Comparison of ENCODE assay signal across 22 mouse cellular contexts in the genomic region with DNA sequence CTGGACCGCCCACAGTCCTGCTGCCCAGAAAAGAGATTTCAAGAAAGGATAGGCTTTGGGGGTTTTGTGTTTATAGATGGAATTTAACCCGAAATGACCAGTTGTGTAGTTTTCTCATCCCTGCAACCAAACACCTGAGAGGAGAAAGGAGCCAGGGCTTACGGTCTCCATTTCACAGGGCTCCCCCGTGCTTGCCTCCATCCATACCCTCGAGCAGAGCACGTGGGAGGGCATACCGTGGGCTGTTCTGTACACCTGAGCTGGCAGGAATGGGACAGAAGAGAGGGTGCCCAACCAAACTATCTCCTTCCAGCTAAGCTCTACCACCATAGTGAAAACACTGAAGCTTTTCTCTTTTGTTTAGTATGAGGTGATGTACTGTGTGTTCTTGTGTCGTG. TPM values are rescaled to one million over a fixed set of nuclear protein-coding genes. Genes with fewer than 3 reads are reported as not detected.
A peak's percentile ranks its signal among the peaks of the same experiment; 100 is the strongest.
DNase-seq lines count a peak whose midpoint lies in the region; ATAC-seq and TF ChIP-seq lines count a peak whose summit lies in the region.
"Had no signal": no experiment of that assay in that cellular context is flagged by ENCODE, and none has a peak within 500 bp of the region (broad histone marks: within the 10 kb centered on the region; RNA-seq: fewer than 3 reads in every experiment).

No protein-coding gene starts in this region.

- peak; percentile 11 for DNase-seq in gastrocnemius, adult 2 months
- no peak for DNase-seq in gastrocnemius, postnatal 4 days (ENCODE audit: low spot score in 2 of 2)
- no peak for DNase-seq in kidney, postnatal 0 days (ENCODE audit: low spot score)
- no peak for DNase-seq in kidney, adult 9 months
- DNase-seq in stomach, postnatal 0 days (ENCODE audit: low spot score) = no peak
- DNase-seq in right cerebral cortex, postnatal 36 days (ENCODE audit: low spot score in 2 of 2) = no peak
- DNase-seq in midbrain, embryonic 14.5 days = no peak
- DNase-seq: adrenal gland, postnatal 14 days; cerebellum, adult 2 months; cerebellum, postnatal 10 days; embryo, embryonic 11 days; gastrocnemius, postnatal 14 days had no signal

- WGBS in kidney, postnatal 0 days = 58% methylated on average over 8 of the region's 8 CpGs
- 85% methylated on average over 8 of the region's 8 CpGs for WGBS in stomach, embryonic 15.5 days
- 73% methylated on average over 8 of the region's 8 CpGs for WGBS in stomach, postnatal 0 days
- 93% methylated on average over 8 of the region's 8 CpGs for WGBS in midbrain, embryonic 14.5 days

- peak overlapping the region; percentile 84 for H3K27ac ChIP-seq in gastrocnemius, adult 2 months
- peak overlapping the region; percentile 47; the same call in 1 of the 2 replicates for H3K27ac ChIP-seq in kidney, postnatal 0 days
- 0 out of 2 replicates have a peak overlapping the region, but pooled peaks have one; percentile 3 for H3K27ac ChIP-seq in stomach, embryonic 15.5 days
- no peak overlapping the region for H3K27ac ChIP-seq in stomach, postnatal 0 days (replicated peaks)
- H3K27ac ChIP-seq in midbrain, embryonic 14.5 days (replicated peaks; ENCODE audit: low read depth, low read length) = no peak overlapping the region
- H3K27ac ChIP-seq: embryonic facial prominence, embryonic 12.5 days; hindbrain, embryonic 10.5 days; hindbrain, embryonic 14.5 days had no signal

- no peaks in the 10 kb centered on the region for H3K27me3 ChIP-seq in kidney, postnatal 0 days (ENCODE audit: insufficient read depth, low read length)
- H3K27me3 ChIP-seq in stomach, embryonic 15.5 days (replicated peaks) = no peaks in the 10 kb centered on the region
- no peaks in the 10 kb centered on the region for H3K27me3 ChIP-seq in stomach, postnatal 0 days (ENCODE audit: control insufficient read depth, insufficient read depth, low read length)
- H3K27me3 ChIP-seq in midbrain, embryonic 14.5 days (ENCODE audit: control insufficient read depth, insufficient read depth, low read length) = no peaks in the 10 kb centered on the region
- H3K27me3 ChIP-seq: embryonic facial prominence, embryonic 12.5 days; forebrain, embryonic 12.5 days; heart, embryonic 12.5 days; Patski had no signal

- ATAC-seq in kidney, postnatal 0 days (replicated peaks; ENCODE audit: low FRiP score, low read depth) = no peak
- no peak for ATAC-seq in stomach, embryonic 15.5 days (ENCODE audit: insufficient read depth, low FRiP score, low read depth)
- ATAC-seq in stomach, postnatal 0 days (ENCODE audit: low FRiP score, low TSS enrichment) = no peak
- ATAC-seq in midbrain, embryonic 14.5 days (ENCODE audit: low FRiP score, low TSS enrichment) = no peak
- ATAC-seq: activated CD4-positive, CD25-positive, alpha-beta regulatory T cell, adult 4 months; forebrain, embryonic 16.5 days; Patski had no signal

- H3K4me3 ChIP-seq in gastrocnemius, adult 2 months = no peak overlapping the region
- no peak overlapping the region for H3K4me3 ChIP-seq in kidney, postnatal 0 days (replicated peaks; ENCODE audit: low read depth, low read length)
- no peak overlapping the region for H3K4me3 ChIP-seq in stomach, embryonic 15.5 days (replicated peaks)
- H3K4me3 ChIP-seq in stomach, postnatal 0 days (ENCODE audit: low read depth, low read length) = no peak overlapping the region
- H3K4me3 ChIP-seq in midbrain, embryonic 14.5 days (replicated peaks; ENCODE audit: low read depth, low read length) = no peak overlapping the region
- H3K4me3 ChIP-seq: embryonic facial prominence, embryonic 12.5 days; forebrain, embryonic 12.5 days; heart, embryonic 12.5 days; hindbrain, embryonic 10.5 days had no signal

- TF ChIP-seq EP300 in stomach, postnatal 0 days (optimal IDR thresholded peaks at IDR 0.05) = no peak

- no peak overlapping the region for H3K4me2 ChIP-seq in kidney, postnatal 0 days (ENCODE audit: low read length)
- H3K4me2 ChIP-seq in stomach, embryonic 15.5 days = no peak overlapping the region
- H3K4me2 ChIP-seq in stomach, postnatal 0 days (replicated peaks; ENCODE audit: low read depth) = no peak overlapping the region
- H3K4me2 ChIP-seq in midbrain, embryonic 14.5 days (ENCODE audit: low read length) = no peak overlapping the region
- H3K4me2 ChIP-seq: embryonic facial prominence, embryonic 12.5 days; forebrain, embryonic 12.5 days; heart, embryonic 12.5 days; hindbrain, embryonic 14.5 days had no signal

- peaks cover 10% of the 10 kb centered on the region; the same call in 1 of the 2 replicates for H3K4me1 ChIP-seq in kidney, postnatal 0 days (replicated peaks; ENCODE audit: insufficient read depth, low read length)
- H3K4me1 ChIP-seq in stomach, embryonic 15.5 days = peaks cover 7% of the 10 kb centered on the region; the same call in 1 of the 2 replicates
- no peaks in the 10 kb centered on the region for H3K4me1 ChIP-seq in stomach, postnatal 0 days (replicated peaks; ENCODE audit: control insufficient read depth, insufficient read depth)
- no peaks in the 10 kb centered on the region for H3K4me1 ChIP-seq in midbrain, embryonic 14.5 days (ENCODE audit: control insufficient read depth, insufficient read depth, low read length)

- no peak overlapping the region for H3K9ac ChIP-seq in kidney, postnatal 0 days (ENCODE audit: low read depth, low read length)
- H3K9ac ChIP-seq in stomach, embryonic 15.5 days = no peak overlapping the region
- no peak overlapping the region for H3K9ac ChIP-seq in stomach, postnatal 0 days (ENCODE audit: low read length)
- H3K9ac ChIP-seq in midbrain, embryonic 14.5 days (replicated peaks; ENCODE audit: low read length) = no peak overlapping the region
- H3K9ac ChIP-seq: embryonic facial prominence, embryonic 12.5 days; forebrain, embryonic 12.5 days; heart, embryonic 12.5 days; hindbrain, embryonic 14.5 days had no signal

- intact Hi-C loops in gastrocnemius, adult 2 months (cut with DNase I) = no loop called here

- no peak for TF ChIP-seq CTCF in gastrocnemius, adult 2 months (IDR thresholded peaks at IDR 0.05)
- no peak for TF ChIP-seq CTCF in kidney, postnatal 0 days (IDR thresholded peaks at IDR 0.05; ENCODE audit: low read depth)
- no peak for TF ChIP-seq CTCF in stomach, postnatal 0 days (IDR thresholded peaks at IDR 0.05; ENCODE audit: low read depth)

- peaks cover 15% of the 10 kb centered on the region; the same call in 1 of the 2 replicates for H3K36me3 ChIP-seq in kidney, postnatal 0 days (ENCODE audit: insufficient read depth, low read length)
- H3K36me3 ChIP-seq in stomach, embryonic 15.5 days = peaks cover 12% of the 10 kb centered on the region; the same call in 1 of the 2 replicates
- H3K36me3 ChIP-seq in stomach, postnatal 0 days (ENCODE audit: control insufficient read depth, insufficient read depth, low read length) = no peaks in the 10 kb centered on the region
- peaks cover 16% of the 10 kb centered on the region for H3K36me3 ChIP-seq in midbrain, embryonic 14.5 days (ENCODE audit: control insufficient read depth, insufficient read depth, low read length)

- no peaks in the 10 kb centered on the region for H3K9me3 ChIP-seq in kidney, postnatal 0 days (replicated peaks; ENCODE audit: low read length)
- H3K9me3 ChIP-seq in stomach, embryonic 15.5 days = no peaks in the 10 kb centered on the region
- no peaks in the 10 kb centered on the region for H3K9me3 ChIP-seq in stomach, postnatal 0 days (ENCODE audit: control insufficient read depth, low read length)
- H3K9me3 ChIP-seq in midbrain, embryonic 14.5 days (ENCODE audit: control insufficient read depth, low read length) = no peaks in the 10 kb centered on the region
- H3K9me3 ChIP-seq: embryonic facial prominence, embryonic 12.5 days; forebrain, embryonic 12.5 days; hindbrain, embryonic 10.5 days had no signal

RNA-seq across cellular contexts. Expression of gene AC170998.1, which starts 15.6 kb away (rescaled TPM):
- total RNA-seq in gastrocnemius, adult 2 months (2021) = under 1 TPM; 0.39 to 0.71 TPM
- total RNA-seq in gastrocnemius, postnatal 4 days (2021) = 1 to 10 TPM in 1 of 2 experiments, under 1 TPM in 1; 0.81 to 1.4 TPM
- 0.66 and 0.71 TPM in 2 replicates for polyA plus RNA-seq in kidney, postnatal 0 days (2015; fragmentation: Nextera tagmentation; extraction: Ambion mirVana)
- 3.4 TPM in 2 replicates for polyA plus RNA-seq in stomach, embryonic 15.5 days (2015; fragmentation: Nextera tagmentation; extraction: Ambion mirVana)
- 1.0 and 1.2 TPM in 2 replicates for polyA plus RNA-seq in stomach, postnatal 0 days (2015; fragmentation: Nextera tagmentation; extraction: Ambion mirVana)
- 2.1 TPM in 2 replicates for polyA plus RNA-seq in midbrain, embryonic 14.5 days (2014; fragmentation: Nextera tagmentation; extraction: Ambion mirVana)

RNA-seq across cellular contexts. Expression of gene Mapk14, which starts 19.2 kb away (rescaled TPM):
- total RNA-seq in gastrocnemius, adult 2 months (2021) = 10 to 100 TPM; 87.8 to 99.6 TPM
- 10 to 100 TPM; 54.8 to 61.0 TPM for total RNA-seq in gastrocnemius, postnatal 4 days (2021)
- 33.8 and 34.0 TPM in 2 replicates for polyA plus RNA-seq in kidney, postnatal 0 days (2015; fragmentation: Nextera tagmentation; extraction: Ambion mirVana)
- 40.7 and 44.9 TPM in 2 replicates for polyA plus RNA-seq in stomach, embryonic 15.5 days (2015; fragmentation: Nextera tagmentation; extraction: Ambion mirVana)
- polyA plus RNA-seq in stomach, postnatal 0 days (2015; fragmentation: Nextera tagmentation; extraction: Ambion mirVana) = 31.4 and 33.4 TPM in 2 replicates
- 26.8 and 32.7 TPM in 2 replicates for polyA plus RNA-seq in midbrain, embryonic 14.5 days (2014; fragmentation: Nextera tagmentation; extraction: Ambion mirVana)

RNA-seq across cellular contexts. Expression of gene Slc26a8, which starts 20.3 kb away (rescaled TPM):
- under 1 TPM; 0.38 to 0.50 TPM for total RNA-seq in gastrocnemius, adult 2 months (2021)
- total RNA-seq in gastrocnemius, postnatal 4 days (2021) = 1 to 10 TPM; 2.0 to 2.3 TPM
- 0.56 and 0.76 TPM in 2 replicates for polyA plus RNA-seq in kidney, postnatal 0 days (2015; fragmentation: Nextera tagmentation; extraction: Ambion mirVana)
- polyA plus RNA-seq in stomach, embryonic 15.5 days (2015; fragmentation: Nextera tagmentation; extraction: Ambion mirVana) = 0.48 and 0.49 TPM in 2 replicates
- 0.24 and 0.50 TPM in 2 replicates for polyA plus RNA-seq in stomach, postnatal 0 days (2015; fragmentation: Nextera tagmentation; extraction: Ambion mirVana)
- polyA plus RNA-seq in midbrain, embryonic 14.5 days (2014; fragmentation: Nextera tagmentation; extraction: Ambion mirVana) = 1.4 and 1.8 TPM in 2 replicates
- polyA plus RNA-seq: activated CD4-positive, CD25-positive, alpha-beta regulatory T cell, adult 4 months; C2C12 had no signal

RNA-seq across cellular contexts. Expression of gene Mapk13, which starts 58.8 kb away (rescaled TPM):
- under 1 TPM in 1 of 2 experiments, not detected in 1; 0.13 TPM for total RNA-seq in gastrocnemius, adult 2 months (2021)
- total RNA-seq in gastrocnemius, postnatal 4 days (2021) = 1 to 10 TPM in 1 of 2 experiments, under 1 TPM in 1; 0.78 to 1.6 TPM
- polyA plus RNA-seq in kidney, postnatal 0 days (2015; fragmentation: Nextera tagmentation; extraction: Ambion mirVana) = 43.5 and 47.7 TPM in 2 replicates
- 95.5 and 115 TPM in 2 replicates for polyA plus RNA-seq in stomach, embryonic 15.5 days (2015; fragmentation: Nextera tagmentation; extraction: Ambion mirVana)
- 211 and 220 TPM in 2 replicates for polyA plus RNA-seq in stomach, postnatal 0 days (2015; fragmentation: Nextera tagmentation; extraction: Ambion mirVana)
- polyA plus RNA-seq in midbrain, embryonic 14.5 days (2014; fragmentation: Nextera tagmentation; extraction: Ambion mirVana) = 0.19 and 0.61 TPM in 2 replicates
- polyA plus RNA-seq: activated CD4-positive, CD25-positive, alpha-beta regulatory T cell, adult 4 months; C2C12 had no signal

Comparison
In these comparisons a context has a peak if more than half of its experiments do, and no peak if none do; other contexts are left out.
1. H3K27ac ChIP-seq: peak in gastrocnemius, adult 2 months (single experiment), kidney, postnatal 0 days (single experiment) and stomach, embryonic 15.5 days (single experiment); none in stomach, postnatal 0 days (single experiment) and midbrain, embryonic 14.5 days (single experiment).